Mouse (Mus musculus): ENCODE data around the gene Plod3.

DNA sequence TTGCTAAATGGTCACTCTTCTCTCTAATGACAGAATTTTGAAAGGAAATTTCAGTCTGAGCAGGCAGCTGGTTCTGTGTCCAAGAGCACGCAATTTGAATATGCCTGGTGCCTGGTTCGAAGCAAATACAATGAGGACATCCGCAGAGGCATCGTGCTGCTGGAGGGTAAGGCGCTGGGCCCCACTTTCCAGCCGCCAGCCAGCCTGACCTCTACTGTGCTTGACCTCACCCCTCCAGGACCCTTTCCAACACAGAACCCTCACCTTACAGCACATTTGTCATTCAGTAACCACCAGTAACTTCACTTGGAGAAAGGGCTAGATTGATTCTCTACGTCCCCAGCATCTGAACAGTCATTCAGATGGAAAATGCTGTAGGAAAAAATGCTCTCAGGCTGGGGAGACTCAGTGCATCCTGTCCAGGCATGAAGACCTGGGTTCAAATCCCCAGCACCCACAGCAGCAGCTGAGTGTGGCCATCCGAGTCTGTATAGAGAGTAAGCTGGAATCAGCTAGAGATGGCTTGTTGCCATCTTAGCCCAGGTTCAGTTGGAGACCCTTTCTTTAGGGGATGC is 23.8 kb upstream of the Plod3 start:
- TF ChIP-seq NANOG (IDR thresholded peaks at IDR 0.05; ENCODE audit: borderline replicate concordance, low read length) (no peak), CTCF (conservative IDR thresholded peaks at IDR 0.05; ENCODE audit: low read length) (no peak)

Measured in E14TG2a.4 (cell line).